Mouse (Mus musculus): Measurements from ENCODE around the gene Cdh24. TPM values are rescaled to one million over a fixed set of nuclear protein-coding genes. Genes with fewer than 3 reads are reported as not detected.

The Cdh24 gene
- total RNA-seq, 2 experiments from 2014 or later, result 8.2 to 11.3 TPM

- no peak for DNase-seq (ENCODE audit: extremely low spot score in 1 of 2, low spot score in 2 of 2)
- intact Hi-C loops (cut with DNase I), result no loop called here
- TF ChIP-seq CTCF (IDR thresholded peaks at IDR 0.05), result no peak
- H3K4me3 ChIP-seq, result no peak overlapping the region
- no peak overlapping the region for H3K27ac ChIP-seq
Measured at GRCm38 (mm10) chr14:54601601-54602000, 39.6 kb downstream of the Cdh24 start.

- no peak overlapping the region for H3K27ac ChIP-seq
- no peak for DNase-seq (ENCODE audit: extremely low spot score in 1 of 2, low spot score in 2 of 2)
- no peak overlapping the region for H3K4me3 ChIP-seq
- intact Hi-C loops (cut with DNase I), result no loop called here
- TF ChIP-seq CTCF (IDR thresholded peaks at IDR 0.05), result peak; percentile 48
Measured at GRCm38 (mm10) chr14:54597084-54597483, 44.1 kb downstream of the Cdh24 start.

DNA sequence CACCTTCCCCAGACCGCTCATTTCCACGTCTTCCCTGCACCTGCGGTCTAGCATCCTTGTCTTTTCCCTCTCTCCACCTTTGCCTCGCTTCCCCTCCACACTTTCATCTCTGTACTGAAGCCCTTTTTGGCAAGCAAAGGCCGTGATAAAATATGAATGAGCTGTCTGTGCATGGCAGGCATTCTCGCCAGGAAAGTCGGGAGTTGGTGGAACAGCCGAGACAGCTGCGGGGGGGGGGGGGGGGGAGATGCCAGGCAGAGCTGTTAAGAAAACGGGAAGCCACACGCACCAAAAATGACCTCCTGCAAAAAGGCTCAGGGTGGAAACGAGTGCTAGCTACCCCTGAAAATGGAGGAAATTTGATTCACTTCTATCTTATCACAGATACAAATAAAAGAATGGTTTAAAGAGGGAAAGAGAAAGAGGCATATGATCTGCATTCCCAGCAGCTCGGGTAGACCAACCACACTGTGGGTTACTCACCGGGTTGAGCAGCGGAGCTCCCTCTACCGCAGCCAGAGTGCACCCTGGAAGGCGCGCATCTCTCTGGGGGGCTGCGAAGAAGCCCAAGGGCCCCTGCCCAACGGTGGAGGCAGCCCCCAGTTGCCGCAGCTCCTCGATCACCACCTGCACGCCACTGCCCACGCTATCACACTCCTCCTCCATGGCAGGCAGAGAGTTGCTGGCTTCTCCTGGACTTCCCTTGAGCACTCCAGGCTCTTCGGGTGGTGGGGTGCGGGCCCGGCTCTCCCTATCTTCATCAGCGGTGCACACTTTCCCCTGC is 46.3 kb downstream of the Cdh24 start:
- Histone ChIP-seq H3K4me3 (peak overlapping the region; percentile 40), H3K27ac (peak overlapping the region; percentile 88)
- intact Hi-C loops (cut with DNase I), result no loop called here
- DNase-seq (ENCODE audit: extremely low spot score in 1 of 2, low spot score in 2 of 2), result no peak
- TF ChIP-seq CTCF (IDR thresholded peaks at IDR 0.05), result no peak; the same call in 1 of the 2 replicates

- Histone ChIP-seq H3K27ac (peak overlapping the region; percentile 88), H3K4me3 (no peak overlapping the region)
- intact Hi-C loops (cut with DNase I), result no loop called here
- peak; percentile 33 for TF ChIP-seq CTCF (IDR thresholded peaks at IDR 0.05)
- no peak for DNase-seq (ENCODE audit: extremely low spot score in 1 of 2, low spot score in 2 of 2)
Measured at GRCm38 (mm10) chr14:54594055-54594454, 47.1 kb downstream of the Cdh24 start.

GRCm38 (mm10) chr14:54592319-54592934 is 48.7 kb downstream of the Cdh24 start:
- Histone ChIP-seq H3K27ac (peak overlapping the region; percentile 80), H3K4me3 (no peak overlapping the region; the same call in 1 of the 2 replicates)
- DNase-seq (ENCODE audit: extremely low spot score in 1 of 2, low spot score in 2 of 2), result no peak
- no peak for TF ChIP-seq CTCF (IDR thresholded peaks at IDR 0.05)
- intact Hi-C loops (cut with DNase I), result loop anchor here (2.0 kb wide), 1 partner anchor 18 kb away; no protein-coding TSS in a partner anchor

GRCm38 (mm10) chr14:54591056-54591455 is 50.1 kb downstream of the Cdh24 start:
- no peak for TF ChIP-seq CTCF (IDR thresholded peaks at IDR 0.05)
- Histone ChIP-seq H3K27ac (no peak overlapping the region), H3K4me3 (no peak overlapping the region)
- intact Hi-C loops (cut with DNase I), result no loop called here
- DNase-seq (ENCODE audit: extremely low spot score in 1 of 2, low spot score in 2 of 2), result no peak

DNA sequence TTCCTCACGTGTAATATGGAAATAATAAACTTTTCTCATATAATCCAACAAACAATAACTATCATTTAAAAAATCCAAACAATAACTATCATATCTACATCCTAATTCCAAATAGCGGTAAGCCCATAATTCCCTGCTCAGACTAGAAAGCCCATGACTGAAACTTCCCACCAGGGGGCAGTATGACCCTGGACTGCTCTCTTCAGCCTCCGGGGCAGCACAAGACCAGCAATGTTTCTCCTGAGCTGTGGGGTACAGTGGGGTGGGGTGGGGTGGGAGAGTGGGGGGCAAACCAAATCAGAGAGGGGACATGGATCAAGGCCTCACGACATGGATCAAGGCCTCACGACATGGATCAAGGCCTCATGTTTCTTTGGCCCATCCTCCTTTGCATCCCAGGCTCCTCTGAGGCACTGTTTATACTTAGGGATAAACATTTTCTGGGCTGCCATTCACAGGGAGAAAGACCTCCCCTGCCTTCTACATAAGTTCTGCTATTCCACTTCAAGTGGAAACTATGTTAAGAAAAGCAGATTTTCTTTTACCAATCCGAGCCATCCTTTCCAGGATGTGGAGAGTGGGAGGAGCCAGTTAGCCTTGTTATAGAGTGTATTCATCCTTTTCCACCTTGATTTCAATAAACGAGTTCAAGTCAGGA is 57.4 kb downstream of the Cdh24 start:
- TF ChIP-seq CTCF (IDR thresholded peaks at IDR 0.05), result peak; percentile 67
- no peak for DNase-seq (ENCODE audit: extremely low spot score in 1 of 2, low spot score in 2 of 2)
- intact Hi-C loops (cut with DNase I), result loop anchor here (5.0 kb wide), 1 partner anchor 58 kb away; the partner anchor contains the start of genes Cdh24 and Gm17606
- Histone ChIP-seq H3K4me3 (no peak overlapping the region), H3K27ac (no peak overlapping the region)

DNA sequence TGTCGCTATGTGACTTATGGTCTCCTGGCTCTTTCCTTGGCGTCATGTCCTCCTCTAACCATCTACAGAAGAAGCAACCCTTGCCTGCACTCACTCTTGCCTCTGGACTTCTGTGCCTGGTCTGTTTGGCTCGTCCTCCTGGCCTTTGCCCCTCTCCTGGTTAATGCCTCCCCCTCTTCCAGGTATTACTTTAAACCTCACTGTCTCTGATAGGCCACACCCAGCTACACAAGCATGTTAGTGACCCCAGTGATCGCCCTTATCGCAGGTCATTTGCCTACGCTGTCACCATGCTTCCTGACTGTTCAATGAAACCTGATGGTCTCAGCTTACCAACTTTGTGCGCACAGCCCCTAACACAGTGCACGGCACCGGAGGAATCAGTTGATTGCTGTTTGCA is 58.6 kb downstream of the Cdh24 start:
- intact Hi-C loops (cut with DNase I), result loop anchor here (5.0 kb wide), 1 partner anchor 60 kb away; the partner anchor contains the start of genes Cdh24 and Gm17606
- TF ChIP-seq CTCF (IDR thresholded peaks at IDR 0.05), result no peak

More for the DNA sequence above, 58.6 kb downstream of the Cdh24 start:
- Histone ChIP-seq H3K4me3 (no peak overlapping the region), H3K27ac (no peak overlapping the region)
- DNase-seq (ENCODE audit: extremely low spot score in 1 of 2, low spot score in 2 of 2), result no peak

Small RNAs within 50 kb of the gene (microRNA-seq; reads per million reads assigned to microRNA genes)
- 0 reads per million in 2 experiments for gene Mir686
- gene Mir6948, result 0 reads per million in 2 experiments

Other genes with a start within 250 kb of the Cdh24 start
- gene Slc7a7, start 223.6 kb downstream of the Cdh24 start, total RNA-seq (2021), result 1 to 10 TPM; 1.6 to 3.4 TPM
- 10 to 100 TPM; 78.6 to 79.2 TPM for gene Mrpl52, start 214.5 kb downstream of the Cdh24 start, total RNA-seq (2021)
- 10 to 100 TPM; 10.3 to 13.8 TPM for gene Mmp14, start 209.8 kb downstream of the Cdh24 start, total RNA-seq (2021)
- 10 to 100 TPM; 18.9 to 25.0 TPM for gene Lrp10, start 177.2 kb downstream of the Cdh24 start, total RNA-seq (2021)
- 1 to 10 TPM; 3.2 to 7.2 TPM for gene Rem2, start 165.3 kb downstream of the Cdh24 start, total RNA-seq (2021)
- gene Prmt5, start 123.8 kb downstream of the Cdh24 start, total RNA-seq (2021), result 10 to 100 TPM; 46.5 to 48.3 TPM
- 1 to 10 TPM; 2.2 to 2.7 TPM for gene Haus4, start 86.7 kb downstream of the Cdh24 start, total RNA-seq (2021)
- 1 to 10 TPM; 1.3 to 2.8 TPM for gene Ajuba, start 63.8 kb downstream of the Cdh24 start, total RNA-seq (2021)
- 1 to 10 TPM; 8.3 to 9.0 TPM for gene 4931414P19Rik, start 35.4 kb downstream of the Cdh24 start, total RNA-seq (2021)
- 100 to 1,000 TPM; 166 to 167 TPM for gene Psmb5, start 23.3 kb downstream of the Cdh24 start, total RNA-seq (2021)
- gene Psmb11, start 19.9 kb downstream of the Cdh24 start, total RNA-seq (2021), result not detected
- not detected for gene Gm17606, start 412 bp downstream of the Cdh24 start, total RNA-seq (2021)
- gene 1700123O20Rik, start 44.9 kb upstream of the Cdh24 start, total RNA-seq (2021), result 10 to 100 TPM; 20.2 to 22.7 TPM
- gene Acin1, start 45.6 kb upstream of the Cdh24 start, total RNA-seq (2021), result 100 to 1,000 TPM; 200 to 232 TPM
- not detected for gene Gm29776, start 57.5 kb upstream of the Cdh24 start, total RNA-seq (2021)
- gene Cebpe, start 70.8 kb upstream of the Cdh24 start, total RNA-seq (2021), result not detected
- 10 to 100 TPM; 54.3 to 58.6 TPM for gene Slc7a8, start 140.6 kb upstream of the Cdh24 start, total RNA-seq (2021)
- gene Rnf212b, start 172.8 kb upstream of the Cdh24 start, total RNA-seq (2021), result not detected
- gene Homez, start 229.6 kb upstream of the Cdh24 start, total RNA-seq (2021), result 10 to 100 TPM; 19.4 to 20.8 TPM
- gene Ppp1r3e, start 236.2 kb upstream of the Cdh24 start, total RNA-seq (2021), result 10 to 100 TPM; 18.6 to 21.2 TPM
- 100 to 1,000 TPM; 132 to 137 TPM for gene Bcl2l2, start 242.0 kb upstream of the Cdh24 start, total RNA-seq (2021)
- gene Gm20521, start 242.1 kb upstream of the Cdh24 start, total RNA-seq (2021), result 1 to 10 TPM; 2.8 to 3.7 TPM

All from left cerebral cortex, adult 2 months (tissue).